Mouse (Mus musculus) ES-Bruce4 (cell line): ENCODE results near the gene Gm10912. TPM values are rescaled to one million over a fixed set of nuclear protein-coding genes. Genes with fewer than 3 reads are reported as not detected.
"Not testable (repeated sequence)": the region's sequence is repeated elsewhere in the genome, so short reads cannot be mapped to it uniquely, and the experiment has no call there.

ENCODE experiments used
- H3K27ac ChIP-seq: 2 replicates; pipeline ENCODE4 v1.5.1; 2012; ENCODE audit warnings: low read length, inconsistent platforms; ENCODE audit not compliant: insufficient read depth
- H3K27me3 ChIP-seq: 2 replicates; pipeline ENCODE4 v1.6.1; 2012; ENCODE audit warnings: mild to moderate bottlenecking, low read length, inconsistent platforms; ENCODE audit not compliant: control insufficient read depth, poor library complexity, insufficient read depth, severe bottlenecking
- H3K36me3 ChIP-seq: 2 replicates; pipeline ENCODE4 v1.6.1; 2012; ENCODE audit warnings: inconsistent platforms, mild to moderate bottlenecking, low read length, moderate library complexity; ENCODE audit not compliant: control insufficient read depth, poor library complexity, insufficient read depth, severe bottlenecking
- H3K4me1 ChIP-seq: one replicate; pipeline ENCODE4 v1.8.1; 2011; ENCODE audit warnings: low read length; ENCODE audit not compliant: control insufficient read depth, insufficient read depth
- H3K4me3 ChIP-seq: 2 replicates; pipeline ENCODE4 v1.5.1; 2011; ENCODE audit warnings: low read depth, mild to moderate bottlenecking, low read length
- H3K9ac ChIP-seq: 2 replicates; pipeline ENCODE4 v1.6.1; 2012; ENCODE audit warnings: low read depth, mild to moderate bottlenecking, inconsistent platforms; ENCODE audit not compliant: poor library complexity, severe bottlenecking
- H3K9me3 ChIP-seq: replicated peaks from 2 replicates; pipeline ENCODE4 v1.6.1; 2012; ENCODE audit warnings: mild to moderate bottlenecking, low read length, inconsistent platforms; ENCODE audit not compliant: control insufficient read depth, poor library complexity, insufficient read depth, severe bottlenecking
- CTCF ChIP-seq: IDR thresholded peaks from one replicate; pipeline ENCODE4 v1.8.1; 2011; ENCODE audit warnings: low read depth, low read length
- EP300 ChIP-seq: IDR thresholded peaks from 2 replicates; pipeline ENCODE4 v1.6.1; 2011; ENCODE audit warnings: low read depth, low read length; ENCODE audit not compliant: insufficient read depth
- POLR2A ChIP-seq: IDR thresholded peaks from one replicate; pipeline ENCODE4 v1.8.1; 2011; ENCODE audit warnings: low read length; ENCODE audit not compliant: insufficient read depth
- polyA plus RNA-seq: library from polyadenylated mRNA; stranded (reverse); fragments of >200 nt; gene quantifications from 2 replicates; pipeline ENCODE4 v1.2.4, GENCODE M21; 2011; ENCODE audit warnings: low read depth; ENCODE audit not compliant: missing spikeins, insufficient read depth, insufficient read length

Gene Gm10912
- polyA plus RNA-seq, 1 experiment: not detected

DNA sequence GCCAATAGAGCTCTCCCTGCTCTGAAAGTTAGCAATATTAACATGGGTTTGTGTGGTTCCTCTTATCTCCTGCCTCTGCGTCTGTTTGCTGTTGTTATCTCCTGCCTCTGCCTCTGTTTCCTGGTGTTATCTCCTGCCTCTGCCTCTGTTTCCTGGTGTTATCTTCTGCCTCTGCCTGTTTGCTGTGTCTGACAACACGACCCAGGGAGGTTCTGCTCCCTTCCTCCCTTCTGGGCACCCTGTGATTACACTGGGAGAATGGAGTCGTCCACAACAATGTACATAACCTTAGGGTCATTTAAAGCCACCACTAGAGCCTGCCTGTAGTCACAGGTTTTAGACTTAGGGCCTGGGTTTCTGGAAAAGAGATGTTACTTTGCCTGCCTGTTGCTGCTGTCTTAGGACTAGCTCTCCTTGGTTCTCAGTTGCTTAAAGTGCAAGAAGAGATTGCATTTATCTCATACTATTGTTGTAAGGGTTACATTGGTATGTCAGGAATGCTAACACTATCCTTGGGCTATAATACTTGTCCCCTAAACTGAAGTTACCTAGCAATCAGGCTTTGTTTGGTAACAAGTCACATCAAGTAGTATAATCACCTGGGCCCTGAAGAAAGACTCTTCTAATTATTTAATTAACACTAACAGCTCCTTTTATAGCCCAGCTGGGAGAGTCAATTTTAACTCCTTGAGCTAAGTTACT lies 33.1 kb downstream of the Gm10912 start:
- no peaks in the 10 kb centered on the region for H3K9me3 ChIP-seq
- TF ChIP-seq POLR2A (no peak), CTCF (no peak), EP300 (no peak)
- peaks cover 2% of the 10 kb centered on the region for H3K4me1 ChIP-seq
- peak overlapping the region; percentile 70; the same call in 1 of the 2 replicates for H3K27ac ChIP-seq
- no peak overlapping the region for H3K9ac ChIP-seq
- no peak overlapping the region for H3K4me3 ChIP-seq
- H3K36me3 ChIP-seq: no peaks in the 10 kb centered on the region
- H3K27me3 ChIP-seq: no peaks in the 10 kb centered on the region

DNA sequence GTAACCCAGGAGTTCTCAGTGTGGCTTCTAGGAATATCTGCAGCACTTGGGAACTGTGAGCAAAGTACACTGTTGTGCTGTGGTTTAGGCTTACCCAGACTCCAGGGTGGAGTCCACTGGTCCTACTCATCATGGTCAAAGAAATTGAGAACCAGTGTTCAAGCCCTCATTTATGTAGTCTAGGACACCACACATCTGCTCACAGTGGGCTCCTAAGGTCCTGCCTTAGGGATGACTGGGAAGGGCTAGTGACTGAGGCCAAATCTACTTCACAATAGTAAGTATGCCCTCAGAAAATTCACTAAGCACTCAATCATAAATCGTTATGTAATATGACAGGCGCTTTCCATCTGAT lies 33.6 kb downstream of the Gm10912 start:
- Histone ChIP-seq H3K36me3 (no peaks in the 10 kb centered on the region), H3K4me1 (peaks cover 2% of the 10 kb centered on the region), H3K4me3 (no peak overlapping the region), H3K9me3 (no peaks in the 10 kb centered on the region), H3K9ac (no peak overlapping the region), H3K27me3 (no peaks in the 10 kb centered on the region), H3K27ac (peak overlapping the region; percentile 70; the same call in 1 of the 2 replicates)
- TF ChIP-seq CTCF (no peak), EP300 (no peak), POLR2A (no peak)

DNA sequence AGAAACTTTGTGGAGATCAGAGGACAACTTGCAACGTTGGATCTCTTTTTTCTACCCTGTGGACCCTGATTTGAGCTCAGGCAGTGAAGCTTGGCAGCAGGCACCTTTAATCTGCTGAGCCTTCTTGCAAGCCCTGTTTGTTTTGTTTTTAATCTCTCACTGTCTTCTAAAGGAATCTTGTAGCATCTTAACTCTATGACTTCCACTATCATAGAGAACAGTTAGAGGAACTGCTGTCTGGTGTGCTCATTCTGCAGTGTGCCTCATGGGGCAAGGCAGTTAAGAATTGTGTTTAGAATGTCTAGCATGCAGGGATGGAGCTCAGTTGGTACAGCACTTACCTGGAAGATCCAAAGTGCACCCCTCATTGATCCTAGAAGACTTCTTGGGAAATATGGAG lies 34.3 kb downstream of the Gm10912 start:
- no peak for TF ChIP-seq CTCF
- H3K27me3 ChIP-seq: no peaks in the 10 kb centered on the region
- no peak overlapping the region for H3K9ac ChIP-seq
- peaks cover 2% of the 10 kb centered on the region for H3K4me1 ChIP-seq
- H3K27ac ChIP-seq: no peak overlapping the region
- no peak overlapping the region for H3K4me3 ChIP-seq
- no peaks in the 10 kb centered on the region for H3K36me3 ChIP-seq
- H3K9me3 ChIP-seq: no peaks in the 10 kb centered on the region

DNA sequence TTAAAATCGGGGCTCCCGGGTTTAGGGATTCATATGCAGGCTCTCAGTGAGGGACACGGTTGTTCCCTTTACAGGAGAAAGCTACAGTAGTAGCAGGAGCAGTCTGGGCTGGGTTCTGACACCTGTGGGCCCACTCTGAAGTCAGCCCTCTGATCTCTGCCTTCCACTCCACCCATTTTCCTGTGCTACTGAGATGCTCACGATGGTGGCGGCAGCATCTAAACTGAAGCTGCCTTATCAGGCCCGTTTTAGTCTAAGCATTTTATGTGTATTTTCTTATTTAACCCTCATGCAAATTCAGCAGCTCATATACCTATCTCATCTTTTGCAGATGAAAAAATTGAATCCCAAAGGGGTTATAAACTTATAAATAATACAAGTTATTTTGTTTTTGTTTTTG lies 39.2 kb downstream of the Gm10912 start:
- H3K9ac ChIP-seq: no peak overlapping the region
- TF ChIP-seq CTCF (no peak), POLR2A (no peak), EP300 (no peak)
- no peak overlapping the region for H3K4me3 ChIP-seq
- no peaks in the 10 kb centered on the region for H3K9me3 ChIP-seq
- H3K36me3 ChIP-seq: no peaks in the 10 kb centered on the region
- H3K4me1 ChIP-seq: peaks cover 3% of the 10 kb centered on the region
- no peaks in the 10 kb centered on the region for H3K27me3 ChIP-seq
- no peak overlapping the region for H3K27ac ChIP-seq

DNA sequence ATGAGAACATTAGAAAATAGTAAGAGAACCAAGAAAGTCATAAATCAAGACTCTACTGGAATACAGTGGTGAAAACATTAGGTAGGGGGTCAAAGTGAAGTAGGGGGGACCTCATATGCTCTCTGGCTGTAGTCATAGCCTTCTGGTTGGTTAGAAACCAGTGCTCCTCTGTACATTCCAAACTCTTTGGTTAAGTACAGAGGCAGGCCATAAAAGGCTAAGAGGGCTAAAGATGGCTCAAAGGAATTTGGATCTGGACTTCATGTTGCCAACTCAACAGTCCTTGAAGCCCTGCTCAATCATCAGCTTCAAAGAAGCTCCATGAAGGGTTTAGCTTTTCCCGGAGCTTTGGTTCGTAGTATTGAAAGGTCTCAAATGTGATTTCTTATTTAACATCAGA lies 43.4 kb downstream of the Gm10912 start:
- not testable (repeated sequence) for H3K9me3 ChIP-seq, H3K4me3 ChIP-seq, H3K36me3 ChIP-seq, H3K27ac ChIP-seq, H3K9ac ChIP-seq, H3K4me1 ChIP-seq, H3K27me3 ChIP-seq

DNA sequence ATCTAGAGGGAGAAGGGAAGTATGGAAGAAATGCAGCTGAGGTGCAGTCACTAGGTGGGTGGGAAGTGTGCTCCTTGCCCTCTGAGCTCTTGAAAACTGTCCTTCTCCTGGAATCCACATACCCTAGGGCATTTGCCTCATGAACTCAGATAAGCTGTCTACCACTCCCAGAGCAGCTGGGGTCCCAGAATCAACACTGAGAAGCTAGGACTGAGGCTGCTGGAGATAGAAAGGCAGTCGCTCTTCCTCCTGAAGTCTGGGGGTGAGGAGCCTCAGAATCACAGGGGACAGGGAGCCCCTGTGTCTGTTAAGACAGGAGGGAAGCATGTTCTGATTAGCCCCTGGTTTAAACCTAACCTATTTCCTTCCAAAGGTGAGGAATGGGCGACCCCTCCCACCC lies 43.9 kb downstream of the Gm10912 start:
- no peaks in the 10 kb centered on the region for H3K9me3 ChIP-seq
- H3K36me3 ChIP-seq: no peaks in the 10 kb centered on the region
- H3K4me3 ChIP-seq: no peak overlapping the region
- no peak overlapping the region for H3K27ac ChIP-seq
- TF ChIP-seq CTCF (no peak), POLR2A (no peak), EP300 (no peak)
- H3K27me3 ChIP-seq: no peaks in the 10 kb centered on the region
- H3K9ac ChIP-seq: 0 out of 2 replicates have a peak overlapping the region, but pooled peaks have one; percentile 35
- H3K4me1 ChIP-seq: peaks cover 5% of the 10 kb centered on the region
